Mouse (Mus musculus): ENCODE data around the gene Rtp4. TPM values are rescaled to one million over a fixed set of nuclear protein-coding genes. Genes with fewer than 3 reads are reported as not detected.
A peak's percentile ranks its signal among the peaks of the same experiment; 100 is the strongest.

The Rtp4 gene
- polyA plus RNA-seq, 1 experiment from 2014 or later = 2.8 TPM

DNA sequence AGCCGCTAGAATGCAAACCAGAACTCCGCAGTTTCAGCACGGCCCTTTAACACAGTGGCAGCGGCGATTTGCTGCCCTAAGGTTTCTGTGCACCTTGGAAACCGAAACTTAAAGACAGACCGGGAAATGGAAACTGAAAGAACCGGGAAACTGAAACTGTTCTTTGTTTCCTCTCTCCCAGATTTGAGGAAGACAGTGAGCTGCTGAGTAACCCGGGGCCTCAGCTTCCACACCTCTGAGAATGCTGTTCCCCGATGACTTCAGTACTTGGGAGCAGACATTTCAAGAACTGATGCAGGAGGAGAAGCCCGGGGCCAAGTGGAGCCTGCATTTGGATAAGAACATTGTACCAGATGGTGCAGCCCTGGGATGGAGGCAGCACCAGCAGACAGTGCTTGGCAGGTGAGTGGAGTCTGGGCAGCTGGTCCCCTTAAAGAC, 89.7 kb downstream of the Rtp4 start:
- 29% methylated on average over 11 of the region's 11 CpGs for WGBS (ENCODE audit: insufficient replicate concordance)
- Histone ChIP-seq H3K9ac (ENCODE audit: low read depth, low read length) (peak overlapping the region; percentile 24; the same call in 1 of the 2 replicates), H3K4me2 (peak overlapping the region; percentile 33), H3K27ac (ENCODE audit: low read depth, low read length) (no peak overlapping the region), H3K27me3 (ENCODE audit: control insufficient read depth, insufficient read depth, low read length) (no peaks in the 10 kb centered on the region), H3K4me3 (ENCODE audit: low read depth, low read length) (peak overlapping the region; percentile 12), H3K4me1 (ENCODE audit: control insufficient read depth, insufficient read depth, low read length) (no peaks in the 10 kb centered on the region; the same call in 1 of the 2 replicates), H3K9me3 (replicated peaks; ENCODE audit: control insufficient read depth, low read length) (no peaks in the 10 kb centered on the region), H3K36me3 (ENCODE audit: control insufficient read depth, insufficient read depth, low read length) (no peaks in the 10 kb centered on the region)
- no peak for ATAC-seq (replicated peaks; ENCODE audit: insufficient number of reproducible peaks, low FRiP score, low TSS enrichment)

DNA sequence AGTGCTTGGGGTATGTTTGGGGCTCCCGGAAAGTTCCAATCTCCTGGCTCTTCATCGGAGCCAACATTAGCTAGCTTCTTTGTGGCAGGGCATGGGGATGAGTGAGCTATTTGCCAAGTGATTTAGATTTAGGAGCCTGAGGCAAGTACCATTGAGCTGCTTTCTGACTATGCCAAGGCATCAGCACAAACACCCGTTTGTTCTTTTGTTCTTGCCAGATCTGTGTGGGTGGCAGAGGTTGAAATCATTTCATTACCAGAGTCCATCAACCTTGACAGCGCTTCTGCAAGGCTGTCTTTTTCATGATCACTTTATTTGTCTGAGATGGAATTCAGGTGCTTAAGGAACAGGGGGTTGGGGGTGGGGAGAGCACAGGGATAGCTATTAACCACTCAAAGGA, 104.1 kb downstream of the Rtp4 start:
- WGBS (ENCODE audit: insufficient replicate concordance) = 70% methylated on average over 4 of the region's 4 CpGs
- Histone ChIP-seq H3K27me3 (ENCODE audit: control insufficient read depth, insufficient read depth, low read length) (no peaks in the 10 kb centered on the region), H3K4me3 (ENCODE audit: low read depth, low read length) (no peak overlapping the region), H3K36me3 (ENCODE audit: control insufficient read depth, insufficient read depth, low read length) (no peaks in the 10 kb centered on the region), H3K4me1 (ENCODE audit: control insufficient read depth, insufficient read depth, low read length) (no peaks in the 10 kb centered on the region), H3K4me2 (no peak overlapping the region), H3K27ac (ENCODE audit: low read depth, low read length) (no peak overlapping the region), H3K9me3 (replicated peaks; ENCODE audit: control insufficient read depth, low read length) (no peaks in the 10 kb centered on the region), H3K9ac (ENCODE audit: low read depth, low read length) (no peak overlapping the region)
- no peak for ATAC-seq (replicated peaks; ENCODE audit: insufficient number of reproducible peaks, low FRiP score, low TSS enrichment)

DNA sequence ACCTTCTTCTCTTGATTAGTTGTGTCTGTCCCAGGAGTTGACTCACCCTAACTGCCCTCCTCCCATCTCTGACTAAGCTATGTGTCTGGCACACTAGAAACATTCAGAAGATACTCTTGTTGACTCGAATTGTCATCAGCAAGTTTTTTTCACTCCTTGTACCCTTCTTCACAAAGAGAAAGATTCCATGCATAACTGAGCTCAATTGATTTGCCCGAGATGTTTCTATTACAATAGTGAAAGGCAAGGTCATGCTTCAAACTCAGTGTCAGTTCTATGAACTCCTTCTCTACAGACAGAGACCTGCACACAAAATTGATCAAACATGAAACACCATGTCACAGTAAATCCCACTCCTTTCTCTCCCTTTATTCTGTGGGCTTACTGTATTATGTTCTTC, 111.4 kb downstream of the Rtp4 start:
- H3K27me3 ChIP-seq (ENCODE audit: control insufficient read depth, insufficient read depth, low read length) = no peaks in the 10 kb centered on the region
- H3K9me3 ChIP-seq (replicated peaks; ENCODE audit: control insufficient read depth, low read length) = no peaks in the 10 kb centered on the region
- no peak overlapping the region for H3K4me2 ChIP-seq
- ATAC-seq (replicated peaks; ENCODE audit: insufficient number of reproducible peaks, low FRiP score, low TSS enrichment) = no peak
- H3K4me1 ChIP-seq (ENCODE audit: control insufficient read depth, insufficient read depth, low read length) = no peaks in the 10 kb centered on the region
- no peak overlapping the region for H3K4me3 ChIP-seq (ENCODE audit: low read depth, low read length)
- no peak overlapping the region for H3K9ac ChIP-seq (ENCODE audit: low read depth, low read length)
- H3K36me3 ChIP-seq (ENCODE audit: control insufficient read depth, insufficient read depth, low read length) = no peaks in the 10 kb centered on the region
- 75% methylated on average over 2 of the region's 2 CpGs for WGBS (ENCODE audit: insufficient replicate concordance)
- H3K27ac ChIP-seq (ENCODE audit: low read depth, low read length) = no peak overlapping the region

DNA sequence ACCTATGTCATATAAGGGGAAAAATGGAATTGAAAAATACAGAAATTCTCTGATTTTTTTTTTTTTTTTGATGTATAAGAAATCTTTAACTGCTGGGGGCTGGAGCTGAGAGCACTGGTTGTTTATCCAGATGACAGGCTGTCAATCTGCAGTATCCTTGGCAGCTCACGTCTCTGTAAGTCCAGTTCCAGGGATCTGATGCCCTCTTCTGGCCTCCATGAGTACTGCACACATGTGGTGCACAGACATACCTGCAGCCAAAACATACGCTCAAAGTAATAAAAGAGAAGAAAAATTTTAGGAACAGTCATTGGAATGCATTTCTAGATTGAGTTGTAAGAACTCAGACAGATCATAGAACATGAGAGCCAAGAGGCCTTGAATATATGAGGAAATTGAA, 112.6 kb downstream of the Rtp4 start:
- H3K4me2 ChIP-seq = no peak overlapping the region
- H3K27ac ChIP-seq (ENCODE audit: low read depth, low read length) = no peak overlapping the region
- 63% methylated on average over 2 of the region's 2 CpGs for WGBS (ENCODE audit: insufficient replicate concordance)
- H3K27me3 ChIP-seq (ENCODE audit: control insufficient read depth, insufficient read depth, low read length) = no peaks in the 10 kb centered on the region
- no peaks in the 10 kb centered on the region for H3K36me3 ChIP-seq (ENCODE audit: control insufficient read depth, insufficient read depth, low read length)
- no peaks in the 10 kb centered on the region for H3K9me3 ChIP-seq (replicated peaks; ENCODE audit: control insufficient read depth, low read length)
- no peak for ATAC-seq (replicated peaks; ENCODE audit: insufficient number of reproducible peaks, low FRiP score, low TSS enrichment)
- no peak overlapping the region for H3K4me3 ChIP-seq (ENCODE audit: low read depth, low read length)
- no peak overlapping the region for H3K9ac ChIP-seq (ENCODE audit: low read depth, low read length)
- no peaks in the 10 kb centered on the region for H3K4me1 ChIP-seq (ENCODE audit: control insufficient read depth, insufficient read depth, low read length)

DNA sequence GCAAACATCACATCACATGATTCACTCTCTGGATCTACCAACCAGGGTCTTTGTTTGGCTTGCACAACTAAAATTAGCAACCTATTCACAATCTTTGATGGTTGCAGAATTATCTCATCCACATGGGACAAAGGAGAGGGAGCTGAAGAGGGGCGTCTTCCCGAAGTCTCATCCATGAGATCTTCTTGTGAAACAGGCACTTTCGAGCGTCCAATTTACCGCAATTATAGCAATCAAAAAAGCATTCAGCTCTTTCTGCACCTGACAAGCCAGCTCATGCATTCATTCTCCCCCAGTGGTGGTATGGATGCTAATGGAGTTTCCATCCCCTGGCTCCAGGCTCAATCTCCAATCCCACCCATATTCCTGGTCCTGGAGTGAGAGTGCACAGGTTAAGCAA, 132.9 kb downstream of the Rtp4 start:
- no peak for ATAC-seq (replicated peaks; ENCODE audit: insufficient number of reproducible peaks, low FRiP score, low TSS enrichment)
- Histone ChIP-seq H3K9ac (ENCODE audit: low read depth, low read length) (no peak overlapping the region), H3K27me3 (ENCODE audit: control insufficient read depth, insufficient read depth, low read length) (no peaks in the 10 kb centered on the region), H3K4me1 (ENCODE audit: control insufficient read depth, insufficient read depth, low read length) (no peaks in the 10 kb centered on the region), H3K9me3 (replicated peaks; ENCODE audit: control insufficient read depth, low read length) (no peaks in the 10 kb centered on the region), H3K4me3 (ENCODE audit: low read depth, low read length) (no peak overlapping the region), H3K4me2 (no peak overlapping the region), H3K36me3 (ENCODE audit: control insufficient read depth, insufficient read depth, low read length) (no peaks in the 10 kb centered on the region), H3K27ac (ENCODE audit: low read depth, low read length) (no peak overlapping the region)
- 88% methylated on average over 5 of the region's 5 CpGs for WGBS (ENCODE audit: insufficient replicate concordance)

DNA sequence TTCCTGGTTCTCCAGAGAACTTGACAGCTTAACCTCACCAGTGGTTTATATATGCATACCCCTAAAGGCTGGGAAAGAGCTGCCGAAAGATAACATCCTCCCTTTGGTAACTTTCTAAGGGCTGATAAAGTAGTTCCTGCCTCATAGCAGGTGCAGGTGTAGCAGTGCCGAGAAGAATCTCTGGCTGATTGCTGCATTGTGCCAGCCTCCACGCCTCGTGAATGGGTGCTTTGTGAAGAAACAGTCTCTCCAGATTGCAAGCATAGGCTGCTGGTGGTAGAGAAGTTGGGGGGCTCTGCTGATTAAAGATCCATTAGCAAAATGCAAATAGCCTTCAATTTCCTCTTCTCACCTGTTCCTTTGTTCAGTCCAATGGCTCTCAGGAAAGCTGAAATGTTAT, 133.4 kb downstream of the Rtp4 start:
- Histone ChIP-seq H3K36me3 (ENCODE audit: control insufficient read depth, insufficient read depth, low read length) (no peaks in the 10 kb centered on the region), H3K9ac (ENCODE audit: low read depth, low read length) (no peak overlapping the region), H3K4me2 (no peak overlapping the region), H3K4me3 (ENCODE audit: low read depth, low read length) (no peak overlapping the region), H3K27ac (ENCODE audit: low read depth, low read length) (no peak overlapping the region), H3K9me3 (replicated peaks; ENCODE audit: control insufficient read depth, low read length) (no peaks in the 10 kb centered on the region), H3K27me3 (ENCODE audit: control insufficient read depth, insufficient read depth, low read length) (no peaks in the 10 kb centered on the region), H3K4me1 (ENCODE audit: control insufficient read depth, insufficient read depth, low read length) (no peaks in the 10 kb centered on the region)
- WGBS (ENCODE audit: insufficient replicate concordance) = 77% methylated on average over 4 of the region's 4 CpGs
- no peak for ATAC-seq (replicated peaks; ENCODE audit: insufficient number of reproducible peaks, low FRiP score, low TSS enrichment)

DNA sequence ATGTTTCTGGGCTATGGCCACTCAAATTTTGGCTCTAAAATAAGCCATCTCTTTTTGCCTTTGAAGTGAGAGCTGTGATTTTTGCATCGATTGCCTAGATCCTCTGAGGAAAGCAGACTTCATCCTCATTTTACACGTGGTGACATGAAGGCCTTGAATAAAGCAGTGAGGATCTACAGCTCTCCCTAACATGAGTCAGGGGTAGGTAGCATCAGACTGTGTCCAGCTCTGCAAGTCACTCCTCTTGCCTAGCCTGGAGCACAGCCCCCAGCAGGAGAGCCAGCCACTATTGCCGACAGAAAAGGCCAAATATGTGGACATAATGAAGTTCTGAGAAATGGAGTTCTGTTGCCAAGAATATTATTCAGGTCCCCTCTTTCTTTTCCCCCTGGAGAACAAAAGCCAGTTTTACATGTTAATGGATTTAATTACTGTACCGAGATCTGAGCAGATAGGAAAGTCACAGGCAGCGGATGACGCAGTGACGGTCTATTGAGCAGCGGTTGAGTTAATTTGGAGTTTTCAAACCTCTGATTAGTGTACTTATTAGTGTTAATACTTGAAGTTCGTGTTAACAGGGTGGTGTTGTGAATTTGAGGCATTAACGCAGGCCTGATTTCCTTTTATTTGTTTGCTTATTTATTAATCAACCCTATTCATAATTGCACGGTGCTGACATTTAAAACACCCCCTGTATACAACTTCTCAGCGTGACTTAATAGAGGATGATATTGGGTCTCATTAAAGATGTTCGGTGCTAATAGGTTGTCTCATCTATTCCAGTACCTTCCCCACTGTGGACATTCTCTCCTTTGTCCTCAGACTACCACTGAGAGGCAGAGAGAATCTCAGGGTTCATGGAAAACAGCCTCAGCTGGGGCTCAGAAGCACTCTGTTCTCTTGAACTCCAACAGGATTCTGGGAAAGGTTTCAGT, 139.8 kb downstream of the Rtp4 start:
- H3K4me3 ChIP-seq (ENCODE audit: low read depth, low read length) = no peak overlapping the region
- no peak for ATAC-seq (replicated peaks; ENCODE audit: insufficient number of reproducible peaks, low FRiP score, low TSS enrichment)
- 81% methylated on average over 13 of the region's 13 CpGs for WGBS (ENCODE audit: insufficient replicate concordance)
- no peaks in the 10 kb centered on the region for H3K27me3 ChIP-seq (ENCODE audit: control insufficient read depth, insufficient read depth, low read length)
- H3K4me1 ChIP-seq (ENCODE audit: control insufficient read depth, insufficient read depth, low read length) = no peaks in the 10 kb centered on the region
- H3K27ac ChIP-seq (ENCODE audit: low read depth, low read length) = no peak overlapping the region
- no peaks in the 10 kb centered on the region for H3K36me3 ChIP-seq (ENCODE audit: control insufficient read depth, insufficient read depth, low read length)
- H3K4me2 ChIP-seq = no peak overlapping the region
- H3K9me3 ChIP-seq (replicated peaks; ENCODE audit: control insufficient read depth, low read length) = no peaks in the 10 kb centered on the region
- H3K9ac ChIP-seq (ENCODE audit: low read depth, low read length) = no peak overlapping the region

All from heart, embryonic 11.5 days (tissue).